Mouse (Mus musculus): ENCODE data around the gene Zfp507. TPM values are rescaled to one million over a fixed set of nuclear protein-coding genes. Genes with fewer than 3 reads are reported as not detected.

Gene Zfp507
- polyA plus RNA-seq (2017; shearing (Covaris generic)), result 22.8 TPM

GRCm38 (mm10) chr7:35802906-35803595 lies at the start of gene Zfp507:
Zfp507 (minus strand) TSS chr7:35803003.

GRCm38 (mm10) chr7:35754033-35754885 lies 48.5 kb downstream of the Zfp507 start, which contains the start of gene Dpy19l3:
Dpy19l3 (minus strand) TSS chr7:35754454.

Other genes starting within 250 kb of the Zfp507 start
- 21.2 TPM for gene Nudt19, start 246.7 kb downstream of the Zfp507 start, polyA plus RNA-seq (2017; shearing (Covaris generic))
- gene Rgs9bp, start 217.4 kb downstream of the Zfp507 start, polyA plus RNA-seq (2017; shearing (Covaris generic)), result not detected
- gene Ankrd27, start 216.8 kb downstream of the Zfp507 start, polyA plus RNA-seq (2017; shearing (Covaris generic)), result 42.1 TPM
- gene Pdcd5, start 155.5 kb downstream of the Zfp507 start, polyA plus RNA-seq (2017; shearing (Covaris generic)), result 70.0 TPM
- 52.6 TPM for gene Dpy19l3, start 48.5 kb downstream of the Zfp507 start, polyA plus RNA-seq (2017; shearing (Covaris generic))